Mouse (Mus musculus): ENCODE measurements around the gene Adgrg6. TPM values are rescaled to one million over a fixed set of nuclear protein-coding genes. Genes with fewer than 3 reads are reported as not detected.

Gene Adgrg6
- polyA plus RNA-seq, 1 experiment, result 1.5 TPM

DNA sequence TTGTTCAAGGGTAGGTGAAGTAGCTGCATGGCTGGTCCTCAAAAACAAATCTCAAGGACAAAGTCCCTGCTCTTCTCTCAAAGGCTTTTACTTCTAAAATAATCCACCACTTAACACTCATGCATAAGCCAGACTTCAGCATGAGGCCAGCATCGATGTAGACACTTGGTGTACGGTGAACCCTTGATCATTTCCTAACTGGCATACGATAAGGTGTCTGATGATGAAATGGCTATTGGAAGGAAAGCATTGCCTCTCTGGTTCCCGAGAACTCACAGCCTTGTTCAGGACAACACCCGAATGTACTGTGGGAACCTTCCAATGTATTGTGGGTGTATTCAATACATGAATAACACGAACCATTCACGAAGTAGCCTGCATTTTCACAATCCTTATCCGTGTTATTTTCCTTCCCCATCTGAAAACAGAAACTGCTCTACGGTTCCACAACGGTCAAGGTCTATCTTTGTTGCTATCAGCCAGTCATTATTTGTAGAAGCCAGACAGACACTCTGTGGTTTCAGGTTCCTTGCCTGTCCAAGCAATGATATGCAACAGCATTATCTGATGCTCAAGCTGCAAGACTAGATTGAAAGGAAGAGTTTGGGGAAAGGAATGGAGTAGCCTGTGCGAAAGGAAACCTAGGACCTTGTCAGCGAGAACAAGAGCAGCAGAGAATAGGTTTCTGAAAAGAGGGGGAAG lies 99.7 kb downstream of the Adgrg6 start:
- DNase-seq (ENCODE audit: low read depth, low spot score), result no peak
- 82% methylated on average over 12 of the region's 12 CpGs for WGBS

DNA sequence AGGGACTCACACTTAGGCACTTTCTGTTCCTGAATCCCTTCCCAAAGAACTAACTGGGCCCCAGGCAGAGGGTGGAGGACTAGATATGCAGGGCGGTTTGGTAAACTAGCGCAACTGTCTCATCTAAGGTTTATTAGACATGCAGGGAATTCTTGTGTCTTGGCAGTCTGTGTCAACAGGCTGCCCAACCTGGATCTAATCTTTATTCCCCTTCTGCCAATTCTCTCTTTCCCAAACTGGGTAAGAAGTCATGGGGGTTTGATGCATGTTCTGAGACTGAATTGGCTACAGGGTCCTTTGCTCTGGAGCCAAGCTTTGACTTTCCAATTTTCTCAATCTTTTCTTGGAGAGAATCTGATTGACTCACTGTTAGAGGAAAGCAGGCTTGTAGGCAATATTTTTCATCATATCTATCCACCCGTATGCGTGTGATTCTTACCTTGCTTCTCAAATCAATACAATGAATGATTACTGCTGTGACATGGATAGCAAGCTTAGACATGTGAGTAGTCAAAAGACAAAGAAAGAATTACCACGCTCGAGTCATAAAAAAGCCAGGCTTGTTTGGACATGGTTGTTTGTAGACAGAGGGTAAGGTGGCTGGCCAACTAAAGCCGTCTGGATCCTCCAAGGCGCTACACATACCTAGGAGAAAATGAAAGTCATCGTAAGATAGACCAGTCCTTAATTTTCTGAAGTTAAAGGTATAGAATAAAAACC lies 104.4 kb downstream of the Adgrg6 start:
- no peak for DNase-seq (ENCODE audit: low read depth, low spot score)
- 85% methylated on average over 9 of the region's 9 CpGs for WGBS

DNA sequence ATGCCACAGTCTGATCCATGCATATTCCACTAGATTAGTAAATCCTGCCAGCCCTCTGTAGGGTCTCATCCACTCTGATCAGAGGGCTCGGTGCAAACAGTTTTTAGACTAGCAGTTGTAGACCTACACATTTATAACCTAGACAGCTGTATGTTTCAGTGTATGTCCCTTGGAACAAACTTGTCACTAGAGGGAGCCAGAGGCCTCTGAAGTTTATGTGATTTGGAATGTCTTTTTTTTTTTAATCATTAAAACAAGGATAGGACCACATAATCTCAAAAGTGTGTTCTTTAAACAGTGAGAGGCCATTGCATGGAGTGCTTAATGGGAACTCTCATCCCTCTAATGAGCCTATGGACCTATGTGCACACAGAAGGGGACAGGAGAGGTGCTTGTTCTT lies 141.4 kb downstream of the Adgrg6 start:
- DNase-seq (ENCODE audit: low read depth, low spot score), result peak; percentile 3

DNA sequence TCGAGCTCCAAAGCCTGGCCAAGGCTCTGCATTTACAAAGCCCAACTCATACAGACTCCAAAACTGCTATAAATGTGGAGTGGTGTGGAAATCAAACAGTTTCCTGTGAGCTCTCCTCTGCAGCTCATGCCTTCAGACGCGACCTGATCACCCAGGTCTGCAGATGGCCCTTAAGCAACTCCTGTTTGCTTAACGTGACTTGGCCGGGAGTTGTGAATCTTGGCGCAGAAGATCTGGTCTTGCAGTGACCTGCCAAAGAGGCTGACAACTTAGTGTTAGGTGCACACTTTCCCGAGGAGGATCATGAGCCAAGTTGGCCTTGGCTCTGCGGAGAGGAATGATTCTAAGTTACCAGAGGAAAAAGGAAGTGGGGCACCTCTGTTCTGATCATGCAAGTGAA lies 143.7 kb downstream of the Adgrg6 start:
- DNase-seq (ENCODE audit: low read depth, low spot score), result no peak
- WGBS, result 52% methylated on average over 8 of the region's 8 CpGs

More for the DNA sequence above, 141.4 kb downstream of the Adgrg6 start:
- WGBS, result 53% methylated on average over 1 of the region's 1 CpGs

DNA sequence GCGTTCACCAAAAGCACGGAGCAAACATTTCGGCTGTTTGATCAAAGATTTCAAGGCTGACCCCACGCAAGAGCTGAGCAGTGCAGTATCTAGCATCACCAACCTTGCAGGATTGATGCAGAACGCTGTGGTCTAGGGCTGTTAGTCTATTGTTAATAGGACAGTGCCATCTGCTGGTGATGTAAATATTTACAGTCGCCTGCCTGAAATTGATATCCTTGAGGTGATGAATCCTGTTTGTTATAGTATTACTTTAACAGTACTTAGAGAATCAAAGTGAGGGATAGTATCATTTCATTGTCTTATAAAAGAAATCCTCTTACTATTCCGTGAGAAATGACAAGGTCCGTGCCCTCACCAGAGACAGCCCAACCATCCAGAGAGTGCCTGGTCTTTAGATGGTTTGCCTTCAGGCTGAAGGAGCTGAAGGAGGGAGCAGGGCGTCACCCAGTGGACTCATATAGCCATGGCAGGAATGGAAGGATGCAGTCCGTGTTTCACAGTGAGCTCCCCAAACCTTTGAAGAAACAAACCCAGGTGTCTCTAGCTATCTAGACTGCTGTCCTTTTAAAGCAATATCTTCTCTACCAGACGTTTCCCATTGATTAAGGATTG lies 154.3 kb downstream of the Adgrg6 start:
- WGBS, result 14% methylated on average over 11 of the region's 11 CpGs
- peak; percentile 10 for DNase-seq (ENCODE audit: low read depth, low spot score)

DNA sequence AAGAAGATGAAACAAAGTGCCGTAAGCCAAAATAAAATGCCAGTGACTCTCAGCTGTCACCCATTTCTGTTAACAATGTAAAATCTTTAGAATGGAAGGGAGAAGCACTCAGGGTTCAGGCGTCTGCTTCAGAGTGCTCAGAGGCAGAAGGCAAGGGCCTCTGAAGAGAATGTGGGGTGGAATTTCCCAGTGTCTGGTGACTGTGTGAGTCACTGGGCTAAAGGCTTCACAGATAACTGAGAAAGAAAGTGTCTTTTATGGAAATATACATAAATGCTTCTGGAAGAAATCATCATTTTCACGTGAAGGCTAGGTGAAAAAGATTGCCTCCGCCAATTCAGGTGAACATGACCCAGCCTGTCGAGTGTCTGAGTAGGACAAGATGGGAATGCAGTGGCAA lies 159.9 kb downstream of the Adgrg6 start:
- DNase-seq (ENCODE audit: low read depth, low spot score), result no peak
- 81% methylated on average over 5 of the region's 5 CpGs for WGBS

DNA sequence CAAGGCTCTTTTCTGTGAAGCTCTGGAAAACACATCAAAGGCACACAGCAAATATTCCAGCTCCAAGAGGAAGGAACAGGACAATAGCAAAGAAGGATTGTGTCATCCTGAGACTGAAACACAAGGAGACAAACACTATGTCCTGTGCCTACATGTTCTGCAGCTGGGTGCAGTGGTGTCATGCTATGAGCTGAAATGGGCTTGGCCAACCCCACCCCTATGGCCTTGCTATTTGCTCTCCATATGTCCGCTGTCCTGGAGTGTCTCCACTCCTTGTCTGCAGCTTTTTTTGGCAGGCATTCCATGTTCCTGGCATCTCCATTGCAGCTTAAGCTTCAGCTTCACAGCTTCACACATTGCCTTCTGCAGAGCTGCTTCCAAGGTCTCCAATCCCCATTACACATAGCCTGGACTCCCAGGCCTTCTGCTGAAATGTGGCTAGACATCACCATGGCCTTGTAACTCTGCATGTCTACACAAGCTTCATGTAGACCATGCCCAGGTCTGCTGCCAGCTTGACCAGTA lies 180.3 kb downstream of the Adgrg6 start:
- 59% methylated on average over 1 of the region's 1 CpGs for WGBS
- DNase-seq (ENCODE audit: low read depth, low spot score), result no peak

DNA sequence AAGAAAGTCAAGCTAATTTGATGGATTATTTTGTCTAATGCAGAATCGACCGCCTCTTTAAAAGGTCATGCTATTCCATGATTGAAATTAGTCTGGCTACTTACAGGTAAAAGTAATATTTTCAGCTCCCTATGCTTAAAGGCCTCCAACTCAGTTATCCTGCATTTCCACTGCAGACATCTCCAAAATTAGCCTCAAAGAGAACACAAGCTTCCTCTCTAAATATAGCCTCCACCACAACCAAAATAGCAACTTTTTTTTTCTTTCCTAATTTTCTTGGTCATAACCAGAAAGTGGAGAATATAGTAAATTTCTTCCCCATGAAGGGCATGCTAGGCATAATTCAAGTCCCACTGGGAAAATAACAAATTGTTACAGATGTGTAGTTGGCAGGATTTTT lies 182.2 kb downstream of the Adgrg6 start:
- WGBS, result 94% methylated on average over 2 of the region's 2 CpGs
- DNase-seq (ENCODE audit: low read depth, low spot score), result no peak

DNA sequence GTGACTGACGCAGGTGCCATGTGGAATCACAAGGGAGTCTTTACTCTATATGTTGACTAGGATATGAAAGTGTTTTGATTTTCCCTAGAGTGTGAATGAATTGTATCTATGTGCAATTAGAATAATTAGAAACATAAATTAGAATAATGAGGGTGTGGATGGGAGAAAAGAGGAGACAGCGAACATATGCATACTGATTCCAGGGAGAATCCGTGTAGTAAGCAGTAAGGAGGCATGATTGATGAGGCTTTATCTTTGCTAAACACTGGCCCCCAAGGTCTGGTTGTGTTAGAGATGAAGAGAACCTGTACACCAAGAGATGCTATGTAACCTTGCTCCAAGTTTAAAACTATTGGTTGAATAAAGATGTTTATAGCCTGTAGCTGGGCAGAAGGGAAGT lies 187.2 kb downstream of the Adgrg6 start:
- 75% methylated on average over 3 of the region's 3 CpGs for WGBS

More for the DNA sequence above, 187.2 kb downstream of the Adgrg6 start:
- no peak for DNase-seq (ENCODE audit: low read depth, low spot score)

Other genes starting within 250 kb of the Adgrg6 start
- 86.2 and 89.4 TPM in 2 replicates for gene Vta1, start 159.9 kb upstream of the Adgrg6 start, polyA plus RNA-seq (2012; rRNA removed)
- gene Nmbr, start 159.9 kb upstream of the Adgrg6 start, polyA plus RNA-seq (2012; rRNA removed), result not detected in 2 replicates
- gene Gje1, start 172.6 kb upstream of the Adgrg6 start, polyA plus RNA-seq (2012; rRNA removed), result not detected in 2 replicates

All from large intestine, adult 2 months (tissue).